Mouse (Mus musculus): Measurements from ENCODE around the gene Dus2. TPM values are rescaled to one million over a fixed set of nuclear protein-coding genes. Genes with fewer than 3 reads are reported as not detected.

Dus2 gene
- polyA plus RNA-seq, 2 experiments: 8.7 to 10.5 TPM

DNA sequence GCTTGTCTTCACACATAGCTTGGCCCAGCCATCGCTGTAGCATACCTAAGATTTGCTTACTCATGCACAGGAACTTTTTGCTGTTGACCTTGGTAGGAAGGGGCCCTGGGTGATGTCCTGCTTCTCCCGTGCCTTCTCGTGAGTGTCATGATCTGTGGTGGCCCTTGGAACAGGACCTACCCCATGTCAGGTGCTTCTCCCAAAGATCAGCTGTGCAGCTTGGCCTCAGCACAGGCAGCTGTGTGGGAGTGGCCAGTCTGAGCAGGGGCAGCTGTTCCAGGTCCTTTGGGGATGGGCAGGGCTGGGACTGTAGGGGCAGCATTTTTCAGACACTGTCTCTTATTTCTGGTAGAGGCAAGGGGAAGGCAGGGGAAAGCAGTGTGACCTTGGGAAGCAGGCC, 53.0 kb downstream of the Dus2 start:
- ATAC-seq (ENCODE audit: insufficient read depth) (no peak), DNase-seq (ENCODE audit: low read depth in 3 of 3, low spot score in 3 of 3) (no peak)
- H3K27ac ChIP-seq: no peak overlapping the region
- peaks cover 7 to 37% of the 10 kb centered on the region in 2 experiments for H3K4me1 ChIP-seq (replicated peaks; ENCODE audit: control insufficient read depth in 2 of 2, insufficient read depth in 2 of 2, low read length in 1 of 2)
- no peak overlapping the region for H3K9ac ChIP-seq (replicated peaks)
- H3K9me3 ChIP-seq (ENCODE audit: control insufficient read depth, low read length): no peaks in the 10 kb centered on the region
- no peaks in the 10 kb centered on the region; the same call in 1 of the 2 replicates for H3K36me3 ChIP-seq (replicated peaks; ENCODE audit: control insufficient read depth, insufficient read depth, low read depth)
- TF ChIP-seq EP300 (IDR thresholded peaks at IDR 0.05; ENCODE audit: low read depth): no peak
- no peak for TF ChIP-seq CTCF (IDR thresholded peaks at IDR 0.05; ENCODE audit: low read depth)
- H3K4me2 ChIP-seq (ENCODE audit: low read depth): no peak overlapping the region
- H3K27me3 ChIP-seq (ENCODE audit: control insufficient read depth, insufficient read depth, low read length): no peaks in the 10 kb centered on the region
- no peak overlapping the region for H3K4me3 ChIP-seq (ENCODE audit: insufficient read depth in 1 of 2, low read depth in 2 of 2, low read length in 2 of 2)
- WGBS (ENCODE audit: insufficient replicate concordance): 19% methylated on average over 3 of the region's 3 CpGs

DNA sequence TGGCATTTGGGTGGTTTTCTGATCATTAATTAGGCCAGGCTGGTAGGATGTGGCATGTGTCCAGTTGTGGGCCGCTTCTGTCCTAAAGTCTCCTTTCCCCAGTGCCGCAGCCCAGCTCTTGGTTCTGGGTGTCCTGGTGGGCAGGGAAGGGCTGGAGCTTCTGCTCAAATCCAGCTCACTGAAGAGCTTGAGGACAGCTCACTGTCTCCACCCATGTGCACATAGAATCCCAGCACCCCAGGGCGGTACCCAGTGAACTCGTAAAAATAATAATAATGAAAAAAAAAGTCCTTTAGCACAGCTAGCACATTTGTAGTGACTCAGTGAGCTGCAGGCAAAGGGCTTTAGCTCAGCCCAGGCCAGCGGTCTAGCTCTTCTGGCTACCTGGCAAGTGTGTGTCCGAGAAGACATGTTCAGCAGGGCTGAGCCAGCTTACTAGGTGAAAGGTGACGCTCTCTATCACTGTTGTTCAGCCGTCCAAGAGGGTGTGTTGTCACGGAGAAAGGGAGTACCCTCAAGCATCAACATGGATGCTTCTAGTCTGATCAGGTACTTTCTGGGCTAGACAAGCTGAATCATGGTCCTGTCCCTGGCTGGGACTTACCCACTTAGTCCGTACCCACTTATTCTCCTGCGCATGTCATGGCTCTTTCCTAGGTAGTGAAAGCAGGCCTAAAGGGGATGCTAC, 55.9 kb downstream of the Dus2 start:
- peak; percentile 53 for TF ChIP-seq EP300 (IDR thresholded peaks at IDR 0.05; ENCODE audit: low read depth)
- TF ChIP-seq CTCF (IDR thresholded peaks at IDR 0.05; ENCODE audit: low read depth): no peak
- Histone ChIP-seq H3K4me3 (ENCODE audit: insufficient read depth in 1 of 2, low read depth in 2 of 2, low read length in 2 of 2) (no peak overlapping the region), H3K4me2 (ENCODE audit: low read depth) (peak overlapping the region; percentile 30; the same call in 1 of the 2 replicates), H3K27me3 (ENCODE audit: control insufficient read depth, insufficient read depth, low read length) (no peaks in the 10 kb centered on the region), H3K36me3 (replicated peaks; ENCODE audit: control insufficient read depth, insufficient read depth, low read depth) (peaks cover 4% of the 10 kb centered on the region), H3K9ac (replicated peaks) (0 out of 2 replicates have a peak overlapping the region, but pooled peaks have one; percentile 2), H3K4me1 (replicated peaks; ENCODE audit: control insufficient read depth in 2 of 2, insufficient read depth in 2 of 2, low read length in 1 of 2) (peaks cover 7 to 37% of the 10 kb centered on the region in 2 experiments), H3K27ac (peak overlapping the region; percentile 79), H3K9me3 (ENCODE audit: control insufficient read depth, low read length) (no peaks in the 10 kb centered on the region)
- WGBS (ENCODE audit: insufficient replicate concordance): 80% methylated on average over 11 of the region's 11 CpGs
- peak; percentile 58 to 75 (median 74) for DNase-seq (ENCODE audit: low read depth in 3 of 3, low spot score in 3 of 3)
- ATAC-seq (ENCODE audit: insufficient read depth): peak; percentile 87

GRCm38 (mm10) chr8:106047854-106048630, 56.9 kb downstream of the Dus2 start:
- TF ChIP-seq CTCF (IDR thresholded peaks at IDR 0.05; ENCODE audit: low read depth) (no peak), EP300 (IDR thresholded peaks at IDR 0.05; ENCODE audit: low read depth) (no peak)
- peaks cover 7 to 37% of the 10 kb centered on the region in 2 experiments for H3K4me1 ChIP-seq (replicated peaks; ENCODE audit: control insufficient read depth in 2 of 2, insufficient read depth in 2 of 2, low read length in 1 of 2)
- H3K4me2 ChIP-seq (ENCODE audit: low read depth): peak overlapping the region; percentile 38; the same call in 1 of the 2 replicates
- H3K4me3 ChIP-seq (ENCODE audit: insufficient read depth in 1 of 2, low read depth in 2 of 2, low read length in 2 of 2): no peak overlapping the region
- peaks cover 4% of the 10 kb centered on the region; the same call in 1 of the 2 replicates for H3K36me3 ChIP-seq (replicated peaks; ENCODE audit: control insufficient read depth, insufficient read depth, low read depth)
- H3K27ac ChIP-seq: peak overlapping the region; percentile 79
- H3K27me3 ChIP-seq (ENCODE audit: control insufficient read depth, insufficient read depth, low read length): no peaks in the 10 kb centered on the region
- H3K9ac ChIP-seq (replicated peaks): no peak overlapping the region
- 59% methylated on average over 5 of the region's 5 CpGs for WGBS (ENCODE audit: insufficient replicate concordance)
- ATAC-seq (ENCODE audit: insufficient read depth) (peak; percentile 64), DNase-seq (ENCODE audit: low read depth in 3 of 3, low spot score in 3 of 3) (no peak)
- no peaks in the 10 kb centered on the region for H3K9me3 ChIP-seq (ENCODE audit: control insufficient read depth, low read length)

DNA sequence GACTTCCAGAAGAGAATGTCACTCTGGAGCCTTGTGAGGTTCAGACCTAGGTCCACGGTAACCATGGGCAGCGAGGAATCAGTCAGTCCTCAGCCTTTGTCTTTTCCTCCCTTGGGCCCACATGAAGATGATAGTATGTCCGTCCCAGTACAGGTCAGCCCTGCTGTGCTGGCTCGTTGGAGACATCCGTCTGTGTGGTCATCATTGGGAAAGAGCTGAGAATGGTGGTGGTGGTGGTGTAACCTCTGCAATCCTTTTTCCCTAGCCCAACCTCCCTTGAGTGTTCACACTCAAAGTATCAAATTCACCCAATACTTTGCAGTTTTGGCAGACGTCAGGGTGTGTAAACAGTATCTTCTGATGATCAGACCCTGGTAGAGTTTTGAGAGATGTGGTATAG, 58.7 kb downstream of the Dus2 start:
- TF ChIP-seq EP300 (IDR thresholded peaks at IDR 0.05; ENCODE audit: low read depth) (no peak), CTCF (IDR thresholded peaks at IDR 0.05; ENCODE audit: low read depth) (no peak)
- no peak overlapping the region for H3K4me3 ChIP-seq (ENCODE audit: insufficient read depth in 1 of 2, low read depth in 2 of 2, low read length in 2 of 2)
- H3K36me3 ChIP-seq (replicated peaks; ENCODE audit: control insufficient read depth, insufficient read depth, low read depth): peaks cover 7% of the 10 kb centered on the region; the same call in 1 of the 2 replicates
- H3K27me3 ChIP-seq (ENCODE audit: control insufficient read depth, insufficient read depth, low read length): no peaks in the 10 kb centered on the region
- H3K4me1 ChIP-seq (replicated peaks; ENCODE audit: control insufficient read depth in 2 of 2, insufficient read depth in 2 of 2, low read length in 1 of 2): peaks cover 13 to 38% of the 10 kb centered on the region in 2 experiments
- no peak overlapping the region for H3K27ac ChIP-seq
- H3K4me2 ChIP-seq (ENCODE audit: low read depth): no peak overlapping the region
- H3K9ac ChIP-seq (replicated peaks): no peak overlapping the region
- H3K9me3 ChIP-seq (ENCODE audit: control insufficient read depth, low read length): no peaks in the 10 kb centered on the region
- DNase-seq (ENCODE audit: low read depth in 3 of 3, low spot score in 3 of 3) (no peak), ATAC-seq (ENCODE audit: insufficient read depth) (no peak)
- WGBS (ENCODE audit: insufficient replicate concordance): 81% methylated on average over 6 of the region's 6 CpGs

- Histone ChIP-seq H3K27ac (no peak overlapping the region), H3K27me3 (ENCODE audit: control insufficient read depth, insufficient read depth, low read length) (no peaks in the 10 kb centered on the region), H3K4me3 (ENCODE audit: insufficient read depth in 1 of 2, low read depth in 2 of 2, low read length in 2 of 2) (no peak overlapping the region), H3K4me1 (replicated peaks; ENCODE audit: control insufficient read depth in 2 of 2, insufficient read depth in 2 of 2, low read length in 1 of 2) (peaks cover 13 to 39% of the 10 kb centered on the region in 2 experiments), H3K4me2 (ENCODE audit: low read depth) (no peak overlapping the region), H3K36me3 (replicated peaks; ENCODE audit: control insufficient read depth, insufficient read depth, low read depth) (peaks cover 7% of the 10 kb centered on the region; the same call in 1 of the 2 replicates), H3K9ac (replicated peaks) (no peak overlapping the region), H3K9me3 (ENCODE audit: control insufficient read depth, low read length) (no peaks in the 10 kb centered on the region)
- DNase-seq (ENCODE audit: low read depth in 3 of 3, low spot score in 3 of 3) (no peak), ATAC-seq (ENCODE audit: insufficient read depth) (no peak)
- TF ChIP-seq EP300 (IDR thresholded peaks at IDR 0.05; ENCODE audit: low read depth) (no peak), CTCF (IDR thresholded peaks at IDR 0.05; ENCODE audit: low read depth) (no peak)
- WGBS (ENCODE audit: insufficient replicate concordance): 71% methylated on average over 3 of the region's 3 CpGs
Measured at GRCm38 (mm10) chr8:106051068-106051467, 59.9 kb downstream of the Dus2 start.

All from liver, embryonic 14.5 days (tissue).